Mouse (Mus musculus) layer of hippocampus, postnatal 25 days (tissue): ENCODE data around the gene Poglut1. TPM values are rescaled to one million over a fixed set of nuclear protein-coding genes. Genes with fewer than 3 reads are reported as not detected.
A peak's percentile ranks its signal among the peaks of the same experiment; 100 is the strongest.

Source experiments
- DNase-seq, 2 experiments: peaks; one replicate each; pipeline ENCODE4 v3.0.0; 2022; ENCODE audit warnings: mixed read lengths in 2 of 2, low spot score in 1 of 2; ENCODE audit errors: extremely low spot score in 1 of 2
- total RNA-seq, 2 experiments: library from RNA; stranded (reverse); gene quantifications; 2 replicates each; pipeline ENCODE4 v1.2.3; 2021

The Poglut1 gene
- total RNA-seq, result 10 to 100 TPM; 44.7 to 48.6 TPM

- DNase-seq, result peak; percentile 71 to 75
Measured at GRCm38 (mm10) chr16:38549479-38550396, at the start of gene Poglut1. Poglut1 (minus strand) TSS chr16:38550258.

GRCm38 (mm10) chr16:38598986-38599680 lies 49.1 kb upstream of the Poglut1 start:
- no peak for DNase-seq

- DNase-seq, result no peak
Measured at GRCm38 (mm10) chr16:38596651-38597050, 46.6 kb upstream of the Poglut1 start.

GRCm38 (mm10) chr16:38596099-38596498 lies 46.0 kb upstream of the Poglut1 start:
- DNase-seq, result no peak

- no peak for DNase-seq
Measured at GRCm38 (mm10) chr16:38594435-38594834, 44.4 kb upstream of the Poglut1 start.

GRCm38 (mm10) chr16:38592946-38593345 lies 42.9 kb upstream of the Poglut1 start:
- DNase-seq, result no peak

- DNase-seq, result no peak
Measured at GRCm38 (mm10) chr16:38592026-38592678, 42.1 kb upstream of the Poglut1 start.

- no peak for DNase-seq
Measured at GRCm38 (mm10) chr16:38591506-38591905, 41.4 kb upstream of the Poglut1 start.

- DNase-seq, result no peak
Measured at GRCm38 (mm10) chr16:38587572-38587971, 37.5 kb upstream of the Poglut1 start.

GRCm38 (mm10) chr16:38587163-38587562 lies 37.1 kb upstream of the Poglut1 start:
- no peak for DNase-seq

GRCm38 (mm10) chr16:38585186-38585585 lies 35.1 kb upstream of the Poglut1 start:
- DNase-seq, result no peak

- DNase-seq, result no peak
Measured at GRCm38 (mm10) chr16:38584761-38585160, 34.7 kb upstream of the Poglut1 start.

- no peak for DNase-seq
Measured at GRCm38 (mm10) chr16:38571481-38571880, 21.4 kb upstream of the Poglut1 start.

GRCm38 (mm10) chr16:38568192-38568591 lies 18.1 kb upstream of the Poglut1 start:
- DNase-seq, result no peak

- no peak for DNase-seq
Measured at GRCm38 (mm10) chr16:38563516-38563915, 13.5 kb upstream of the Poglut1 start.

- no peak for DNase-seq
Measured at GRCm38 (mm10) chr16:38562968-38563327, 12.9 kb upstream of the Poglut1 start.

GRCm38 (mm10) chr16:38562131-38562967 lies 12.3 kb upstream of the Poglut1 start:
- DNase-seq, result peak; percentile 93 to 96

GRCm38 (mm10) chr16:38558221-38558748 lies 8.2 kb upstream of the Poglut1 start, which contains the start of gene Tmem39a:
Tmem39a (plus strand) TSS chr16:38558698.
- no peak for DNase-seq

GRCm38 (mm10) chr16:38555988-38556387 lies 5.9 kb upstream of the Poglut1 start:
- no peak for DNase-seq

- no peak for DNase-seq
Measured at GRCm38 (mm10) chr16:38548000-38548399, 2.1 kb downstream of the Poglut1 start.
